Mouse (Mus musculus): ENCODE results near the gene Fundc2. TPM values are rescaled to one million over a fixed set of nuclear protein-coding genes. Genes with fewer than 3 reads are reported as not detected.

The Fundc2 gene
- polyA plus RNA-seq, 1 experiment from 2014 or later, result 64.6 TPM

Other genes with a start within 250 kb of the Fundc2 start
- not detected in 2 replicates for gene Smim9, start 218.6 kb upstream of the Fundc2 start, polyA plus RNA-seq (2015; fragmentation: Nextera tagmentation; extraction: Ambion mirVana)
- gene F8, start 216 bp downstream of the Fundc2 start, polyA plus RNA-seq (2015; fragmentation: Nextera tagmentation; extraction: Ambion mirVana), result 1.2 and 2.0 TPM in 2 replicates
- 21.8 and 23.2 TPM in 2 replicates for gene Cmc4, start 34.2 kb downstream of the Fundc2 start, polyA plus RNA-seq (2015; fragmentation: Nextera tagmentation; extraction: Ambion mirVana)
- gene Mtcp1, start 34.2 kb downstream of the Fundc2 start, polyA plus RNA-seq (2015; fragmentation: Nextera tagmentation; extraction: Ambion mirVana), result 8.5 and 9.4 TPM in 2 replicates
- gene Brcc3, start 34.2 kb downstream of the Fundc2 start, polyA plus RNA-seq (2015; fragmentation: Nextera tagmentation; extraction: Ambion mirVana), result 48.8 and 52.2 TPM in 2 replicates
- 140 and 145 TPM in 2 replicates for gene Vbp1, start 131.9 kb downstream of the Fundc2 start, polyA plus RNA-seq (2015; fragmentation: Nextera tagmentation; extraction: Ambion mirVana)
- 2.6 TPM in 2 replicates for gene Rab39b, start 195.8 kb downstream of the Fundc2 start, polyA plus RNA-seq (2015; fragmentation: Nextera tagmentation; extraction: Ambion mirVana)

Data from embryonic facial prominence, embryonic 15.5 days (tissue).